In genomic region chr4:155368684-155369083, GRCm38 (mm10) we compare ENCODE assay signal across 8 mouse cellular contexts. TPM values are rescaled to one million over a fixed set of nuclear protein-coding genes. Genes with fewer than 3 reads are reported as not detected.
DNase-seq lines count a peak whose midpoint lies in the region; ATAC-seq and TF ChIP-seq lines count a peak whose summit lies in the region.

No protein-coding gene starts in this region.

- H3K9ac ChIP-seq in midbrain, embryonic 12.5 days (replicated peaks) = no peak overlapping the region
- no peak overlapping the region for H3K9ac ChIP-seq in midbrain, embryonic 15.5 days
- H3K9ac ChIP-seq in lung, embryonic 14.5 days = no peak overlapping the region

- no peaks in the 10 kb centered on the region for H3K9me3 ChIP-seq in midbrain, embryonic 12.5 days
- H3K9me3 ChIP-seq in midbrain, embryonic 15.5 days = no peaks in the 10 kb centered on the region
- H3K9me3 ChIP-seq in lung, embryonic 14.5 days (ENCODE audit: low read depth, low read length) = no peaks in the 10 kb centered on the region

- H3K36me3 ChIP-seq in midbrain, embryonic 12.5 days = no peaks in the 10 kb centered on the region
- no peaks in the 10 kb centered on the region for H3K36me3 ChIP-seq in midbrain, embryonic 15.5 days (replicated peaks)
- H3K36me3 ChIP-seq in lung, embryonic 14.5 days (ENCODE audit: insufficient read depth) = no peaks in the 10 kb centered on the region

- peak overlapping the region; percentile 4; the same call in 1 of the 2 replicates for H3K4me2 ChIP-seq in midbrain, embryonic 12.5 days (replicated peaks)
- no peak overlapping the region for H3K4me2 ChIP-seq in midbrain, embryonic 15.5 days
- no peak overlapping the region for H3K4me2 ChIP-seq in lung, embryonic 14.5 days

- 26% methylated on average over 12 of the region's 12 CpGs for WGBS in midbrain, embryonic 12.5 days
- WGBS in midbrain, embryonic 15.5 days = 27% methylated on average over 12 of the region's 12 CpGs
- WGBS in lung, embryonic 14.5 days = 25% methylated on average over 12 of the region's 12 CpGs

- peak; percentile 89 for DNase-seq in cerebellum, adult 11 months
- DNase-seq in frontal cortex, postnatal 25 days (ENCODE audit: low spot score in 2 of 2) = peak; percentile 75 to 77
- DNase-seq in kidney, postnatal 36 days = peak; percentile 82 to 95
- DNase-seq in lung, embryonic 14.5 days = peak; percentile 70
- DNase-seq in right cerebral cortex, postnatal 25 days = peak; percentile 80
- DNase-seq in urinary bladder, postnatal 36 days (ENCODE audit: low spot score in 2 of 2) = peak; percentile 67 to 79

- peaks cover 13% of the 10 kb centered on the region for H3K27me3 ChIP-seq in midbrain, embryonic 12.5 days
- H3K27me3 ChIP-seq in midbrain, embryonic 15.5 days (replicated peaks) = peaks cover 10% of the 10 kb centered on the region
- peaks cover 6% of the 10 kb centered on the region; the same call in 1 of the 2 replicates for H3K27me3 ChIP-seq in lung, embryonic 14.5 days (ENCODE audit: insufficient read depth, low read length)

- peak; percentile 30; the same call in 1 of the 2 replicates for ATAC-seq in midbrain, embryonic 12.5 days (ENCODE audit: low FRiP score, low read depth)
- no peak for ATAC-seq in midbrain, embryonic 15.5 days (replicated peaks)
- no peak for ATAC-seq in lung, embryonic 14.5 days (ENCODE audit: insufficient read depth)

- no peaks in the 10 kb centered on the region for H3K4me1 ChIP-seq in midbrain, embryonic 12.5 days
- no peaks in the 10 kb centered on the region for H3K4me1 ChIP-seq in midbrain, embryonic 15.5 days
- no peaks in the 10 kb centered on the region for H3K4me1 ChIP-seq in lung, embryonic 14.5 days (ENCODE audit: insufficient read depth)

- no peak overlapping the region for H3K4me3 ChIP-seq in midbrain, embryonic 12.5 days
- no peak overlapping the region for H3K4me3 ChIP-seq in midbrain, embryonic 15.5 days
- H3K4me3 ChIP-seq in lung, embryonic 14.5 days (ENCODE audit: low read depth, low read length) = no peak overlapping the region

- H3K27ac ChIP-seq in midbrain, embryonic 12.5 days (replicated peaks) = no peak overlapping the region
- no peak overlapping the region for H3K27ac ChIP-seq in midbrain, embryonic 15.5 days
- H3K27ac ChIP-seq in lung, embryonic 14.5 days (ENCODE audit: low read depth) = no peak overlapping the region

- peak; percentile 90 for TF ChIP-seq CTCF in lung, embryonic 14.5 days (IDR thresholded peaks at IDR 0.05; ENCODE audit: low read depth)

RNA-seq across cellular contexts. Expression of gene Prkcz, which starts 7.5 kb away (rescaled TPM):
- 30.9 and 32.6 TPM in 2 replicates for polyA plus RNA-seq in midbrain, embryonic 12.5 days (2016; fragmentation: Nextera tagmentation; extraction: Ambion mirVana)
- polyA plus RNA-seq in midbrain, embryonic 15.5 days (2015; fragmentation: Nextera tagmentation; extraction: Ambion mirVana) = 86.9 and 95.6 TPM in 2 replicates
- 12.7 and 13.4 TPM in 2 replicates for polyA plus RNA-seq in lung, embryonic 14.5 days (2014; fragmentation: Nextera tagmentation; extraction: Ambion mirVana)

RNA-seq across cellular contexts. Expression of gene Gabrd, which starts 29.2 kb away (rescaled TPM):
- 0.27 TPM in 1 of 2 replicates, not detected in the other for polyA plus RNA-seq in midbrain, embryonic 12.5 days (2016; fragmentation: Nextera tagmentation; extraction: Ambion mirVana)
- polyA plus RNA-seq in midbrain, embryonic 15.5 days (2015; fragmentation: Nextera tagmentation; extraction: Ambion mirVana) = 0.19 and 0.20 TPM in 2 replicates
- not detected in 2 replicates for polyA plus RNA-seq in lung, embryonic 14.5 days (2014; fragmentation: Nextera tagmentation; extraction: Ambion mirVana)

RNA-seq across cellular contexts. Expression of gene Cfap74, which starts 40.3 kb away (rescaled TPM):
- 5.6 and 6.9 TPM in 2 replicates for polyA plus RNA-seq in midbrain, embryonic 12.5 days (2016; fragmentation: Nextera tagmentation; extraction: Ambion mirVana)
- 4.5 and 5.3 TPM in 2 replicates for polyA plus RNA-seq in midbrain, embryonic 15.5 days (2015; fragmentation: Nextera tagmentation; extraction: Ambion mirVana)
- polyA plus RNA-seq in lung, embryonic 14.5 days (2014; fragmentation: Nextera tagmentation; extraction: Ambion mirVana) = 1.8 TPM in 2 replicates
